Mouse (Mus musculus) hindbrain, embryonic 14.5 days (tissue): ENCODE data around the gene Sstr4. TPM values are rescaled to one million over a fixed set of nuclear protein-coding genes. Genes with fewer than 3 reads are reported as not detected.

Experiments used
- ATAC-seq: fragments of 200-750 bp; cut with Nextera tagmentation; 2 replicates; pipeline ENCODE4 v1.8.0; 2017; ENCODE audit warnings: moderate number of reproducible peaks, mild to moderate bottlenecking, moderate TSS enrichment, moderate library complexity; ENCODE audit not compliant: low FRiP score
- DNase-seq: peaks from one replicate; pipeline ENCODE4 v3.0.0-alpha.2; 2015; ENCODE audit warnings: low spot score
- H3K27ac ChIP-seq: fragments of 300-500 bp; sonication (generic); 2 replicates; pipeline ENCODE4 v1.5.1; 2014; ENCODE audit warnings: mild to moderate bottlenecking, moderate library complexity
- H3K27me3 ChIP-seq: fragments of 300-500 bp; sonication (generic); 2 replicates; pipeline ENCODE4 v1.6.1; 2014; ENCODE audit warnings: mild to moderate bottlenecking, low read length, mixed read lengths; ENCODE audit not compliant: control insufficient read depth, insufficient read depth
- H3K36me3 ChIP-seq: fragments of 300-500 bp; sonication (generic); replicated peaks from 2 replicates; pipeline ENCODE4 v1.6.1; 2014; ENCODE audit not compliant: control insufficient read depth, insufficient read depth
- H3K4me1 ChIP-seq: fragments of 300-500 bp; sonication (generic); replicated peaks from 2 replicates; pipeline ENCODE4 v1.6.1; 2014; ENCODE audit warnings: antibody characterized with exemption, low read length, mixed read lengths; ENCODE audit not compliant: control insufficient read depth, insufficient read depth
- H3K4me2 ChIP-seq: fragments of 300-500 bp; sonication (generic); replicated peaks from 2 replicates; pipeline ENCODE4 v1.6.1; 2014; ENCODE audit warnings: mild to moderate bottlenecking, moderate library complexity
- H3K4me3 ChIP-seq: fragments of 300-500 bp; sonication (generic); replicated peaks from 2 replicates; pipeline ENCODE4 v1.5.1; 2014; ENCODE audit warnings: mild to moderate bottlenecking, low read length
- H3K9ac ChIP-seq: fragments of 300-500 bp; sonication (generic); 2 replicates; pipeline ENCODE4 v1.6.1; 2014
- H3K9me3 ChIP-seq: fragments of 300-500 bp; sonication (generic); 2 replicates; pipeline ENCODE4 v1.6.1; 2016; ENCODE audit warnings: low read length; ENCODE audit not compliant: control insufficient read depth
- WGBS: fragments of 180-500 bp; shearing (Covaris S2); extraction: QIAGEN DNeasy Blood & Tissue Kit; methylation state at CpG from one replicate; pipeline ENCODE4 v1.1.7; 2014; 5-methylcytosine and 5-hydroxymethylcytosine counted together
- polyA plus RNA-seq: library from polyadenylated mRNA; unstranded; fragments of >200 nt; fragmentation: Nextera tagmentation; extraction: Ambion mirVana; gene quantifications from 2 replicates; pipeline ENCODE4 v1.2.1, GENCODE M21; 2014

Gene Sstr4
- polyA plus RNA-seq, 1 experiment from 2014 or later: 3.7 TPM

GRCm38 (mm10) chr2:148371743-148372630 is 23.2 kb upstream of the Sstr4 start:
- Histone ChIP-seq H3K4me1 (no peaks in the 10 kb centered on the region), H3K4me3 (no peak overlapping the region), H3K4me2 (no peak overlapping the region), H3K9ac (no peak overlapping the region), H3K36me3 (no peaks in the 10 kb centered on the region), H3K27ac (no peak overlapping the region), H3K27me3 (no peaks in the 10 kb centered on the region), H3K9me3 (no peaks in the 10 kb centered on the region)
- ATAC-seq (no peak), DNase-seq (no peak)
- 72% methylated on average over 4 of the region's 4 CpGs for WGBS

GRCm38 (mm10) chr2:148373602-148374071 is 21.5 kb upstream of the Sstr4 start:
- Histone ChIP-seq H3K4me1 (no peaks in the 10 kb centered on the region), H3K9ac (no peak overlapping the region), H3K9me3 (no peaks in the 10 kb centered on the region), H3K27ac (no peak overlapping the region), H3K36me3 (no peaks in the 10 kb centered on the region), H3K27me3 (no peaks in the 10 kb centered on the region), H3K4me2 (no peak overlapping the region), H3K4me3 (no peak overlapping the region)
- DNase-seq (no peak), ATAC-seq (no peak)
- 85% methylated on average over 2 of the region's 2 CpGs for WGBS

- H3K9ac ChIP-seq: no peak overlapping the region
- DNase-seq: peak; percentile 58
- 79% methylated on average over 10 of the region's 10 CpGs for WGBS
- ATAC-seq: 0 out of 2 replicates have a peak, but pooled peaks have one; percentile 27
- H3K27me3 ChIP-seq: no peaks in the 10 kb centered on the region
- H3K27ac ChIP-seq: no peak overlapping the region
- H3K4me3 ChIP-seq: no peak overlapping the region
- H3K9me3 ChIP-seq: no peaks in the 10 kb centered on the region
- no peak overlapping the region for H3K4me2 ChIP-seq
- H3K36me3 ChIP-seq: no peaks in the 10 kb centered on the region
- H3K4me1 ChIP-seq: no peaks in the 10 kb centered on the region
These were observed 19.6 kb upstream of the Sstr4 start for GRCm38 (mm10) chr2:148375326-148376150.

- ATAC-seq: no peak
- DNase-seq: no peak
- Histone ChIP-seq H3K4me1 (no peaks in the 10 kb centered on the region), H3K4me3 (no peak overlapping the region), H3K4me2 (no peak overlapping the region), H3K27ac (no peak overlapping the region), H3K9ac (no peak overlapping the region), H3K9me3 (no peaks in the 10 kb centered on the region), H3K36me3 (no peaks in the 10 kb centered on the region), H3K27me3 (no peaks in the 10 kb centered on the region)
- 81% methylated on average over 1 of the region's 1 CpGs for WGBS
These were observed 16.3 kb upstream of the Sstr4 start for GRCm38 (mm10) chr2:148378817-148379342.

GRCm38 (mm10) chr2:148379899-148380413 is 15.2 kb upstream of the Sstr4 start:
- H3K4me3 ChIP-seq: no peak overlapping the region
- H3K36me3 ChIP-seq: no peaks in the 10 kb centered on the region
- DNase-seq (no peak), ATAC-seq (no peak)
- no peak overlapping the region for H3K27ac ChIP-seq
- H3K4me1 ChIP-seq: no peaks in the 10 kb centered on the region
- H3K9me3 ChIP-seq: no peaks in the 10 kb centered on the region
- H3K27me3 ChIP-seq: no peaks in the 10 kb centered on the region
- WGBS: 100% methylated on average over 1 of the region's 1 CpGs
- H3K4me2 ChIP-seq: no peak overlapping the region
- no peak overlapping the region for H3K9ac ChIP-seq

GRCm38 (mm10) chr2:148381076-148381475 is 14.1 kb upstream of the Sstr4 start:
- DNase-seq: no peak
- H3K27ac ChIP-seq: no peak overlapping the region
- no peak overlapping the region for H3K4me2 ChIP-seq
- H3K36me3 ChIP-seq: no peaks in the 10 kb centered on the region
- no peak for ATAC-seq
- WGBS: 90% methylated on average over 2 of the region's 2 CpGs
- no peaks in the 10 kb centered on the region for H3K9me3 ChIP-seq
- no peak overlapping the region for H3K4me3 ChIP-seq
- no peak overlapping the region for H3K9ac ChIP-seq
- no peaks in the 10 kb centered on the region for H3K27me3 ChIP-seq
- H3K4me1 ChIP-seq: no peaks in the 10 kb centered on the region

GRCm38 (mm10) chr2:148386476-148386875 is 8.7 kb upstream of the Sstr4 start:
- H3K36me3 ChIP-seq: no peaks in the 10 kb centered on the region
- H3K4me1 ChIP-seq: no peaks in the 10 kb centered on the region
- H3K4me2 ChIP-seq: no peak overlapping the region
- no peak overlapping the region for H3K9ac ChIP-seq
- no peak overlapping the region for H3K27ac ChIP-seq
- ATAC-seq (no peak), DNase-seq (no peak)
- H3K4me3 ChIP-seq: no peak overlapping the region
- H3K27me3 ChIP-seq: no peaks in the 10 kb centered on the region
- no peaks in the 10 kb centered on the region for H3K9me3 ChIP-seq
- WGBS: 95% methylated on average over 3 of the region's 3 CpGs

- Histone ChIP-seq H3K4me1 (no peaks in the 10 kb centered on the region), H3K4me2 (no peak overlapping the region), H3K27me3 (no peaks in the 10 kb centered on the region), H3K36me3 (no peaks in the 10 kb centered on the region), H3K9ac (no peak overlapping the region), H3K27ac (no peak overlapping the region), H3K4me3 (no peak overlapping the region), H3K9me3 (no peaks in the 10 kb centered on the region)
- ATAC-seq (no peak), DNase-seq (no peak)
- 92% methylated on average over 2 of the region's 2 CpGs for WGBS
These were observed 8.2 kb upstream of the Sstr4 start for GRCm38 (mm10) chr2:148386927-148387326.
